Mouse (Mus musculus): ENCODE measurements at regions not wholly inside any gene's neighbourhood (a gene's known extent, or its start where the extent isn't known, plus 50 kb on each side); places are given as distances from the start of the nearest gene placed in this dataset.

DNA sequence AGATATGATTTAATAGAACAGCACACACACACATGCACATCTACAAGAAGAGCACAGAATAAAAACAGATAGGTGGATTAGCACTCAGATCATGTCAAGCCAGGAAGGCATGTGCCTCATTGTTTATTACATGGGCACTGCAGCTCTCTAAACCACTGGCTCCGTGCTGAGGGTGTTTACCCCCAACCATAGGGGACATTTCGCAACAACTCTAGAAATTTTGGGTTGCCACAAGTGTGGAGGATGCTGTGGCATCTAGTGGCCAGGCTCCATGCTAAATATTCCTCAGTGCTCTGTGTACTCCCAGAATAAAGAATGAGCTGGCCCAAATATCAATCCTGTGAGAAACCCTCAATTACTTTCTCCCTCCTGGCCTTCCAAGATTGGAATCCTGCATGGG lies 85.8 kb upstream of the Cadm1 start:
- H3K27me3 ChIP-seq (ENCODE audit: control insufficient read depth, insufficient read depth, low read length) = no peaks in the 10 kb centered on the region
- H3K27ac ChIP-seq (replicated peaks; ENCODE audit: low read depth, low read length) = no peak overlapping the region
- ATAC-seq (ENCODE audit: low FRiP score, low TSS enrichment) (no peak), DNase-seq (no peak)
- no peaks in the 10 kb centered on the region for H3K36me3 ChIP-seq (ENCODE audit: control insufficient read depth, insufficient read depth, low read length)
- H3K4me3 ChIP-seq (replicated peaks; ENCODE audit: low read depth, low read length) = no peak overlapping the region
- no peaks in the 10 kb centered on the region; the same call in 1 of the 2 replicates for H3K4me1 ChIP-seq (ENCODE audit: control insufficient read depth, insufficient read depth, low read length)
- 88% methylated on average over 2 of the region's 2 CpGs for WGBS
- H3K9me3 ChIP-seq (ENCODE audit: control insufficient read depth, low read length) = no peaks in the 10 kb centered on the region
- H3K9ac ChIP-seq (replicated peaks; ENCODE audit: low read length) = no peak overlapping the region
- no peak overlapping the region for H3K4me2 ChIP-seq (ENCODE audit: low read length)

DNA sequence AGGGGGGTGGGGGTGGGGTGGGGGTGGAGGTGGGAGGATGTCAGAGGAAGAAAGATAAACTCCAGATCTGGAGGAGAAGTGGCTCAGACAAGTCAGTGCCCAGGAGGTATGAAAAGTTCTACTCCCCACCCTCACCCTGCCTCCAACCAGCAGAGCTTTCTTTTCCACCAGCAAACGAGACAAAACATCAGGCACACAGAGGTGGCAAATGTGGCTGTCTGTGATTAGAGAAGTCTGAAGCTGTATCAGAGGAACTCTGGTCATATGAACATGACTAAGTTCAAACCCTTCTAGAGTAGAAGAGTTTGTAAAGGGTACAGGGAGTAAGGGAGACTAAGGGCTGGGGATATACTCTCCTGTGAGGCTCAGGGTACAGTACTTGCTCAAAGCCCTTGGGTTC lies 85.2 kb upstream of the Cadm1 start:
- no peaks in the 10 kb centered on the region for H3K36me3 ChIP-seq (ENCODE audit: control insufficient read depth, insufficient read depth, low read length)
- 38% methylated on average over 1 of the region's 1 CpGs for WGBS
- no peaks in the 10 kb centered on the region; the same call in 1 of the 2 replicates for H3K4me1 ChIP-seq (ENCODE audit: control insufficient read depth, insufficient read depth, low read length)
- H3K27ac ChIP-seq (replicated peaks; ENCODE audit: low read depth, low read length) = no peak overlapping the region
- H3K4me3 ChIP-seq (replicated peaks; ENCODE audit: low read depth, low read length) = no peak overlapping the region
- no peak overlapping the region for H3K9ac ChIP-seq (replicated peaks; ENCODE audit: low read length)
- no peak for DNase-seq
- H3K27me3 ChIP-seq (ENCODE audit: control insufficient read depth, insufficient read depth, low read length) = no peaks in the 10 kb centered on the region
- ATAC-seq (ENCODE audit: low FRiP score, low TSS enrichment) = no peak
- H3K4me2 ChIP-seq (ENCODE audit: low read length) = no peak overlapping the region
- H3K9me3 ChIP-seq (ENCODE audit: control insufficient read depth, low read length) = no peaks in the 10 kb centered on the region

DNA sequence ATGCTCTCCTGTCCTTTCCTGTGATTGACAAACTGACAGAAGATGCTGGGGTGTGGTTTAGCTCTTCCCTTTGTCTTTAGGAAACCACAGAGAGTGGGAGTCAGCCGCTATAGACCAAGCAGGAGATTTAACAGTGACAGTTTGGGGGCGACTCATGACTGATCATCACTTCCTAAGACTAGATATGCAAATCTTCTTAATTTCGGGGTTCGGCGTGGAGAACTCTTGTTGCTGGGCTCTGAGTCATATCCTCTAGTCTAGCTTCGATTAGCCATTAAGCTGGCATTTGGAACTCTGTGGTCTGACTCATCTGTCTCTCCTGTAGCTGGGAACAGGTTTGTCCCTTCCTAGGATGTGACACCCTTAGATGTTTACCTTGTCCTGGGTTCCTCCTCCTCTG lies 84.6 kb upstream of the Cadm1 start:
- Histone ChIP-seq H3K4me1 (ENCODE audit: control insufficient read depth, insufficient read depth, low read length) (no peaks in the 10 kb centered on the region), H3K9ac (replicated peaks; ENCODE audit: low read length) (no peak overlapping the region), H3K27ac (replicated peaks; ENCODE audit: low read depth, low read length) (no peak overlapping the region), H3K27me3 (ENCODE audit: control insufficient read depth, insufficient read depth, low read length) (no peaks in the 10 kb centered on the region), H3K4me3 (replicated peaks; ENCODE audit: low read depth, low read length) (no peak overlapping the region), H3K9me3 (ENCODE audit: control insufficient read depth, low read length) (no peaks in the 10 kb centered on the region), H3K36me3 (ENCODE audit: control insufficient read depth, insufficient read depth, low read length) (no peaks in the 10 kb centered on the region), H3K4me2 (ENCODE audit: low read length) (no peak overlapping the region)
- ATAC-seq (ENCODE audit: low FRiP score, low TSS enrichment) (no peak), DNase-seq (no peak)
- WGBS = 74% methylated on average over 6 of the region's 6 CpGs

DNA sequence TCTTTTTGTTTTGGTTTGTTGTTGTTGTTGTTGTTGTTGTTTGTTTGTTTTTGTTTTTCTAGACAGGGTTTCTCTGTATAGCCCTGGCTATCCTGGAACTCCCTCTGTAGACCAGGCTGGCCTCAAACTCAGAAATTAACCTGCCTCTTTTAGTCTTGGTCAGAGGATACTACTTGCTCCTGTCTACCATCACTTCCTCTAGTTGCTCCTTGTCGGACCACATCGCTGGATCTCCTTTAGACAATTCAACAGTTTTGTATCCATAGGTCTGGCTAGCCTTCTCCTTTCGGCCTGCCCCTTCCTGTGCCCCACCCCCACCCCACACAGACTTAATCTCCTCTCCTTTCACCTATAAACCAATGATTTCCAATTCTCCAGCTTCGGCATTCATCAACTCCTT lies 77.2 kb upstream of the Cadm1 start:
- no peaks in the 10 kb centered on the region for H3K36me3 ChIP-seq (ENCODE audit: control insufficient read depth, insufficient read depth, low read length)
- no peak overlapping the region for H3K9ac ChIP-seq (replicated peaks; ENCODE audit: low read length)
- no peaks in the 10 kb centered on the region for H3K9me3 ChIP-seq (ENCODE audit: control insufficient read depth, low read length)
- no peak overlapping the region for H3K4me3 ChIP-seq (replicated peaks; ENCODE audit: low read depth, low read length)
- DNase-seq (no peak), ATAC-seq (ENCODE audit: low FRiP score, low TSS enrichment) (no peak)
- H3K4me1 ChIP-seq (ENCODE audit: control insufficient read depth, insufficient read depth, low read length) = no peaks in the 10 kb centered on the region
- no peaks in the 10 kb centered on the region for H3K27me3 ChIP-seq (ENCODE audit: control insufficient read depth, insufficient read depth, low read length)
- 84% methylated on average over 4 of the region's 4 CpGs for WGBS
- H3K4me2 ChIP-seq (ENCODE audit: low read length) = no peak overlapping the region
- no peak overlapping the region for H3K27ac ChIP-seq (replicated peaks; ENCODE audit: low read depth, low read length)

DNA sequence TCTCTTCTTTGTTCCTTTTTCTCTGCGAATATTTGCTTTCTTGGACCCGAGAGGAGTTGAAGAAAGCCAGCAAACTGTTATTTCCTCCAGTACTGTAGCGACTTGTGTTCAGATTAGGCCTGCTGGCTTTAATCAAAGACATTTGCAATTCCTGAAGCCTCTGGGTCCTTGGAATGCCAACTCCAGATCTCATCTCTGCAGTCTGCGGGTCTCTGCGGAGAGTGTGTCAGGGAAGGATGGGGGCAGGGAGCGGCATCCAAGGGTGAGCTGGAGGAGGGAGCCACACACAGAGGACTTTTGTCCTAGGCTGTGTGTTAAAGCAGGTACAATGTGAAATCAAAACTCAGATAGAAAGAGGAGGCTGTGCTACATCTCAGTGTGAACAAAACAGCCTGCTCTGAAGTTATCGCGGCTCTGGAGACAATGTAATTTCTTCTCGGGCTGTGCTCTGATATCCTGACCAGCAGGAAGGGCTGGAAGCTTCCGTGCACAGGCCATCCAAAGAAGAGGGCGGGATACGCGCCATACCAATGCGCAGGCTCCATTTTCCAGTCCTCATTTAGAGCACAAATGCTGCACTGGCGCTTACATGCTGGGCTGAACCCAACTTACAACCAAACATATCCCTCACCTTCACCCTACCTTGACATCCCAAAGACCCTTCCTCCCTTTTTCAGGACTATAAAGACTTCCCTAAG lies 71.1 kb upstream of the Cadm1 start:
- no peak overlapping the region for H3K4me2 ChIP-seq (ENCODE audit: low read length)
- ATAC-seq (ENCODE audit: low FRiP score, low TSS enrichment) (no peak), DNase-seq (no peak)
- 0 out of 2 replicates have a peak, but pooled peaks cover 4% of the 10 kb centered on the region for H3K4me1 ChIP-seq (ENCODE audit: control insufficient read depth, insufficient read depth, low read length)
- H3K4me3 ChIP-seq (replicated peaks; ENCODE audit: low read depth, low read length) = no peak overlapping the region
- H3K9ac ChIP-seq (replicated peaks; ENCODE audit: low read length) = no peak overlapping the region
- H3K9me3 ChIP-seq (ENCODE audit: control insufficient read depth, low read length) = no peaks in the 10 kb centered on the region
- H3K27me3 ChIP-seq (ENCODE audit: control insufficient read depth, insufficient read depth, low read length) = no peaks in the 10 kb centered on the region
- WGBS = 53% methylated on average over 15 of the region's 15 CpGs
- no peak overlapping the region for H3K27ac ChIP-seq (replicated peaks; ENCODE audit: low read depth, low read length)
- no peaks in the 10 kb centered on the region for H3K36me3 ChIP-seq (ENCODE audit: control insufficient read depth, insufficient read depth, low read length)

DNA sequence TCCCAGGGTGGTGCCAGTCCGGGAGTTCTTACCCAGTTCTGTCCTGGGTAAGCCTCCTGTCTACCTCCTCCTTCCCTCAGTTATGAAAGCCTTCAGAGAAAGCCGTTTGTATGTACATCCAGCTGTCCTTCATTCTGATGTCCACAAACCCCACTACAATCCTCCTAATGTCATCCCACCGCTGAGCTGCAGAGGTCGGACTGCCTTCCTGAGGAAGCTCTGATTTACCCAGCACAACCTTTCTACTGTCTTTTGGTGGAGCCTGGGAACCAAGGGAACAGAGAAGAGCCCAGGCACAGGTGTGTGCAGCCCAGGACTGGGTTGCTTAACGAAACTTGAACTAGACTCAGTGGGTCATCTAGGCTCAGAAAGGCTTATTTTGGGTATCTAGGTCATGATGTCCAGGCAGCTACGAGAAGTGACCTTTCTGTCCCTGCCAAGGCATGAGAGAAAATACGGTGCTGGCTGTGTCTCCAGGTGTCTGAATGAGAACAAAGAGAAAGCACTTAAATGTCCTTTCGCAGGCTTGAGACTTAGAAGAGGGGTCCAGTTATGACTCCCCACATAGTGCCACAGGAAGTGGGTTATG lies 70.4 kb upstream of the Cadm1 start:
- 86% methylated on average over 8 of the region's 8 CpGs for WGBS
- no peaks in the 10 kb centered on the region for H3K27me3 ChIP-seq (ENCODE audit: control insufficient read depth, insufficient read depth, low read length)
- no peak overlapping the region for H3K4me3 ChIP-seq (replicated peaks; ENCODE audit: low read depth, low read length)
- no peak for ATAC-seq (ENCODE audit: low FRiP score, low TSS enrichment)
- H3K4me1 ChIP-seq (ENCODE audit: control insufficient read depth, insufficient read depth, low read length) = 0 out of 2 replicates have a peak, but pooled peaks cover 4% of the 10 kb centered on the region
- H3K9me3 ChIP-seq (ENCODE audit: control insufficient read depth, low read length) = no peaks in the 10 kb centered on the region
- no peaks in the 10 kb centered on the region for H3K36me3 ChIP-seq (ENCODE audit: control insufficient read depth, insufficient read depth, low read length)
- no peak overlapping the region for H3K4me2 ChIP-seq (ENCODE audit: low read length)
- no peak for DNase-seq
- no peak overlapping the region for H3K9ac ChIP-seq (replicated peaks; ENCODE audit: low read length)
- H3K27ac ChIP-seq (replicated peaks; ENCODE audit: low read depth, low read length) = no peak overlapping the region

DNA sequence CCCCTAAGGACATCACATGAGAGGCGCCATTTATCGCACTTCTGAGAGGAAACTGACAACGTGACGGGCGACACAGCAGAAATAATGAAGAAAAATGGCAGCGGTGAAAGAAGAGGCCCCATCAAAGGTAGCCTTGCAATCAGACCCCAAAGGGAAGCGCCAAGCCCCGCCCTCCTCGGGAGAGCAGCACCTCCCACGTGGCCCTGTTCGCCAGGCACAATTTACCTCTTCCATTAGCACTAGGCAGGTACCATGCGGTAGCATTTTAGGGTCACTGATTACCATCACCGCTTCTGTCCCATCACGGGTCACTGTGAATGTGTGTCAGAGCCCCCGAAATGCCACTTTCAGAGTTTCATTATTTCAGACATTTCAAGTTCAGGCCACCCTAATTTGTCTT lies 69.7 kb upstream of the Cadm1 start:
- H3K27ac ChIP-seq (replicated peaks; ENCODE audit: low read depth, low read length) = no peak overlapping the region
- 0 out of 2 replicates have a peak, but pooled peaks cover 4% of the 10 kb centered on the region for H3K4me1 ChIP-seq (ENCODE audit: control insufficient read depth, insufficient read depth, low read length)
- ATAC-seq (ENCODE audit: low FRiP score, low TSS enrichment) (no peak), DNase-seq (no peak)
- H3K4me3 ChIP-seq (replicated peaks; ENCODE audit: low read depth, low read length) = no peak overlapping the region
- H3K4me2 ChIP-seq (ENCODE audit: low read length) = no peak overlapping the region
- H3K9me3 ChIP-seq (ENCODE audit: control insufficient read depth, low read length) = no peaks in the 10 kb centered on the region
- H3K9ac ChIP-seq (replicated peaks; ENCODE audit: low read length) = no peak overlapping the region
- no peaks in the 10 kb centered on the region for H3K36me3 ChIP-seq (ENCODE audit: control insufficient read depth, insufficient read depth, low read length)
- 87% methylated on average over 15 of the region's 15 CpGs for WGBS
- H3K27me3 ChIP-seq (ENCODE audit: control insufficient read depth, insufficient read depth, low read length) = no peaks in the 10 kb centered on the region

DNA sequence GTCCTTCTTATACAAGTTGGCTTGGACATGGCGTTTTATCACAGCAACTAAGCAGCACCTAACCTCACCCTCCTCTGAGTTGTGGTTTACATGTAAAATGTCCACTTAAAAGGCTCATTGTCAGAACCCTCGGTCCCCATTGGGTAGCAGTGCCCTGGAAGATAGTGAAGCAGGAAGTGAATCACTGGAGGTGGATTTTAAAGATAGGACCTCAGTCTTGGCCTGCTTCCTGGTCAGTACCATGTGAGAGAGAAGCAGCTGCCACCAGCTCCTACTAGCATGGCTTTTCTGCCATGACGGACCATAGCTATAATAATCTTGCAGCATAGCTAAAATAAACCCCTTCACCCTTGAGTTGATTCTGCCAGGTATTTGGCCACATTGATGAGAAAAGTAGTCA lies 68.1 kb upstream of the Cadm1 start:
- H3K9ac ChIP-seq (replicated peaks; ENCODE audit: low read length) = no peak overlapping the region
- ATAC-seq (ENCODE audit: low FRiP score, low TSS enrichment) = no peak

DNA sequence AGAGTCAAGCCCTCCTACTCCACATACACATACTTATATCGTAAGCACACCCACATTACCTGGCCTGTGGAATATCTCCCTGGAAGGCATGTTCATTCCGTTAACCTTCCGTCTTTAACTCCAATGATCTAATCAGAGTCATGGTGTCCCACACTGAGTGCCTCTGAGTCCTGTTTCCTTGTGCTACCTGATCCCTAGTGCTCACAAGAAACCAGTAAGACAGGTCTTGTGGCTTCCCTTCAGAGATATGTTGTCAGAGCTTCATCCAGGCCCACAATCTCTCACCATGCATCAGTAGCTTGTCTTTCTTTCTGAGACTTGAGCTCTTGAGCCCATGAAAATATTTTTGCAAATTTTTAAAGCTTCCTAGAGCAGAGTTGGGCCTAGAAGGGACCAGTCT lies 63.2 kb upstream of the Cadm1 start:
- DNase-seq (no peak), ATAC-seq (ENCODE audit: low FRiP score, low TSS enrichment) (no peak)
- no peaks in the 10 kb centered on the region for H3K36me3 ChIP-seq (ENCODE audit: control insufficient read depth, insufficient read depth, low read length)
- H3K4me2 ChIP-seq (ENCODE audit: low read length) = no peak overlapping the region
- no peak overlapping the region for H3K4me3 ChIP-seq (replicated peaks; ENCODE audit: low read depth, low read length)
- no peaks in the 10 kb centered on the region for H3K4me1 ChIP-seq (ENCODE audit: control insufficient read depth, insufficient read depth, low read length)
- H3K9me3 ChIP-seq (ENCODE audit: control insufficient read depth, low read length) = no peaks in the 10 kb centered on the region
- H3K27me3 ChIP-seq (ENCODE audit: control insufficient read depth, insufficient read depth, low read length) = no peaks in the 10 kb centered on the region
- H3K9ac ChIP-seq (replicated peaks; ENCODE audit: low read length) = no peak overlapping the region
- no peak overlapping the region for H3K27ac ChIP-seq (replicated peaks; ENCODE audit: low read depth, low read length)
- WGBS = 94% methylated on average over 3 of the region's 3 CpGs

More for the DNA sequence above, 68.1 kb upstream of the Cadm1 start:
- Histone ChIP-seq H3K4me3 (replicated peaks; ENCODE audit: low read depth, low read length) (no peak overlapping the region), H3K4me1 (ENCODE audit: control insufficient read depth, insufficient read depth, low read length) (0 out of 2 replicates have a peak, but pooled peaks cover 4% of the 10 kb centered on the region), H3K36me3 (ENCODE audit: control insufficient read depth, insufficient read depth, low read length) (no peaks in the 10 kb centered on the region), H3K9me3 (ENCODE audit: control insufficient read depth, low read length) (no peaks in the 10 kb centered on the region), H3K27me3 (ENCODE audit: control insufficient read depth, insufficient read depth, low read length) (no peaks in the 10 kb centered on the region), H3K4me2 (ENCODE audit: low read length) (no peak overlapping the region), H3K27ac (replicated peaks; ENCODE audit: low read depth, low read length) (no peak overlapping the region)
- no peak for DNase-seq
- 90% methylated on average over 3 of the region's 3 CpGs for WGBS
